11 mouse cellular contexts compared by ENCODE assay signal in the genomic region with DNA sequence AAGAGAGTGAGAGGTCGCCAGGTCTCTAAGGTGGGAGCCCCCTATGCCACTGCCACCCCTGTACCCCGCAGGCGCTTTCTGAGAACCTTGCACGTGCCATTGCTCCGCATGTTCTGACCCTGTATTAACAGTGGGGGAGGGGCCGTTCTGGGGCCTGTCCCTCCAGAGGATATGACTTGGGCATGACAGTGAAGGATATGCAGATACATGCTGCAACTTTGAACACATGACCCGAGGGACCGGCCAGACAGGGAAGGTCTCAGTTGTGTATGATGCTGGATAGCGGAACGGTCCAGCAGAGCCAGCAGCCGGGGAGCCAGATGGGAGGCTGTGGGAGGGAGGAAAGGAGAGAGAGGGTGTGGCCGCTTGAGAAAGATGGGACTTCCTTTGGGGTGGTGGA. TPM values are rescaled to one million over a fixed set of nuclear protein-coding genes. Genes with fewer than 3 reads are reported as not detected.
DNase-seq lines count a peak whose midpoint lies in the region; ATAC-seq and TF ChIP-seq lines count a peak whose summit lies in the region.
"Had no signal": no experiment of that assay in that cellular context is flagged by ENCODE, and none has a peak within 500 bp of the region (broad histone marks: within the 10 kb centered on the region; RNA-seq: fewer than 3 reads in every experiment).

No protein-coding gene starts in this region.

- no peak for TF ChIP-seq CTCF in E14TG2a.4 (conservative IDR thresholded peaks at IDR 0.05; ENCODE audit: low read length)

- WGBS in stomach, embryonic 16.5 days: 77% methylated on average over 12 of the region's 12 CpGs
- 78% methylated on average over 12 of the region's 12 CpGs for WGBS in hindbrain, embryonic 14.5 days

- DNase-seq in kidney, postnatal 4 days: peak; percentile 22 to 34
- DNase-seq in kidney, adult 18-20 months: no peak
- DNase-seq in right cerebral cortex, postnatal 14 days: no peak
- DNase-seq in cerebellum, postnatal 4 days (ENCODE audit: low spot score in 2 of 2): no peak
- no peak for DNase-seq in hindbrain, embryonic 14.5 days (ENCODE audit: low spot score)
- DNase-seq: adrenal gland, postnatal 36 days; kidney, adult 9 months had no signal

- no peaks in the 10 kb centered on the region for H3K9me3 ChIP-seq in E14TG2a.4 (ENCODE audit: low read length)
- no peaks in the 10 kb centered on the region for H3K9me3 ChIP-seq in stomach, embryonic 16.5 days (replicated peaks; ENCODE audit: control insufficient read depth, low read length)
- no peaks in the 10 kb centered on the region for H3K9me3 ChIP-seq in hindbrain, embryonic 14.5 days (ENCODE audit: control insufficient read depth, low read length)
- H3K9me3 ChIP-seq: heart, embryonic 15.5 days had no signal

- peaks cover 46% of the 10 kb centered on the region for H3K36me3 ChIP-seq in E14TG2a.4 (ENCODE audit: insufficient read depth, low read length)
- no peaks in the 10 kb centered on the region for H3K36me3 ChIP-seq in stomach, embryonic 16.5 days (ENCODE audit: control insufficient read depth, insufficient read depth, low read length)
- H3K36me3 ChIP-seq in hindbrain, embryonic 14.5 days (replicated peaks; ENCODE audit: control insufficient read depth, insufficient read depth): no peaks in the 10 kb centered on the region; the same call in 1 of the 2 replicates
- H3K36me3 ChIP-seq: heart, embryonic 15.5 days had no signal

- peak; percentile 74 for ATAC-seq in megakaryocyte, adult 5-6 weeks (ENCODE audit: poor library complexity, severe bottlenecking)
- ATAC-seq in stomach, embryonic 16.5 days (ENCODE audit: insufficient read depth, low FRiP score): 0 out of 2 replicates have a peak, but pooled peaks have one; percentile 49
- no peak for ATAC-seq in hindbrain, embryonic 14.5 days (ENCODE audit: low FRiP score)

- no peak overlapping the region for H3K9ac ChIP-seq in stomach, embryonic 16.5 days (ENCODE audit: low read length)
- no peak overlapping the region for H3K9ac ChIP-seq in hindbrain, embryonic 14.5 days
- H3K9ac ChIP-seq: heart, embryonic 15.5 days had no signal

- H3K4me2 ChIP-seq in stomach, embryonic 16.5 days (ENCODE audit: low read depth, low read length): no peak overlapping the region
- H3K4me2 ChIP-seq in hindbrain, embryonic 14.5 days (replicated peaks): no peak overlapping the region
- H3K4me2 ChIP-seq: heart, embryonic 15.5 days had no signal

- no peak overlapping the region for H3K27ac ChIP-seq in stomach, embryonic 16.5 days (ENCODE audit: low read length)
- no peak overlapping the region for H3K27ac ChIP-seq in hindbrain, embryonic 14.5 days
- H3K27ac ChIP-seq: heart, embryonic 15.5 days had no signal

- peak overlapping the region; percentile 54 for H3K4me3 ChIP-seq in E14TG2a.4 (replicated peaks; ENCODE audit: low read length)
- H3K4me3 ChIP-seq in stomach, embryonic 16.5 days (replicated peaks; ENCODE audit: low read length): no peak overlapping the region
- no peak overlapping the region for H3K4me3 ChIP-seq in hindbrain, embryonic 14.5 days (replicated peaks; ENCODE audit: low read length)
- H3K4me3 ChIP-seq: heart, embryonic 15.5 days had no signal

- H3K27me3 ChIP-seq in E14TG2a.4 (ENCODE audit: insufficient read depth, low read length): no peaks in the 10 kb centered on the region
- no peaks in the 10 kb centered on the region for H3K27me3 ChIP-seq in stomach, embryonic 16.5 days (ENCODE audit: control insufficient read depth, insufficient read depth, low read length)
- no peaks in the 10 kb centered on the region for H3K27me3 ChIP-seq in hindbrain, embryonic 14.5 days (ENCODE audit: control insufficient read depth, insufficient read depth, low read length)
- H3K27me3 ChIP-seq: heart, embryonic 15.5 days had no signal

- H3K4me1 ChIP-seq in E14TG2a.4 (replicated peaks; ENCODE audit: low read depth, low read length): peaks cover 54% of the 10 kb centered on the region
- peaks cover 7% of the 10 kb centered on the region; the same call in 1 of the 2 replicates for H3K4me1 ChIP-seq in stomach, embryonic 16.5 days (ENCODE audit: control insufficient read depth, insufficient read depth, low read length)
- no peaks in the 10 kb centered on the region for H3K4me1 ChIP-seq in hindbrain, embryonic 14.5 days (replicated peaks; ENCODE audit: control insufficient read depth, insufficient read depth, low read length)

RNA-seq across cellular contexts. Expression of a gene that starts 27.1 kb away (rescaled TPM):
- 44.4 and 45.1 TPM in 2 replicates for total RNA-seq in megakaryocyte, adult 5-6 weeks (2015)
- total RNA-seq in megakaryocyte, adult 5-6 weeks (2017): 51.2 and 59.3 TPM in 2 replicates
- 5.6 and 7.0 TPM in 2 replicates for polyA plus RNA-seq in stomach, embryonic 16.5 days (2015; fragmentation: Nextera tagmentation; extraction: Ambion mirVana)
- polyA plus RNA-seq in hindbrain, embryonic 14.5 days (2014; fragmentation: Nextera tagmentation; extraction: Ambion mirVana): 1.2 and 1.5 TPM in 2 replicates

RNA-seq across cellular contexts. Expression of a gene that starts 30.6 kb away (rescaled TPM):
- 3.2 and 4.3 TPM in 2 replicates for total RNA-seq in megakaryocyte, adult 5-6 weeks (2015)
- 3.5 and 6.5 TPM in 2 replicates for total RNA-seq in megakaryocyte, adult 5-6 weeks (2017)
- polyA plus RNA-seq in stomach, embryonic 16.5 days (2015; fragmentation: Nextera tagmentation; extraction: Ambion mirVana): 5.0 and 7.2 TPM in 2 replicates
- polyA plus RNA-seq in hindbrain, embryonic 14.5 days (2014; fragmentation: Nextera tagmentation; extraction: Ambion mirVana): 4.4 and 6.5 TPM in 2 replicates

RNA-seq across cellular contexts. Expression of a gene that starts 50.5 kb away (rescaled TPM):
- 18.6 and 18.8 TPM in 2 replicates for total RNA-seq in megakaryocyte, adult 5-6 weeks (2015)
- 19.9 and 22.0 TPM in 2 replicates for total RNA-seq in megakaryocyte, adult 5-6 weeks (2017)
- 8.0 and 8.3 TPM in 2 replicates for polyA plus RNA-seq in stomach, embryonic 16.5 days (2015; fragmentation: Nextera tagmentation; extraction: Ambion mirVana)
- polyA plus RNA-seq in hindbrain, embryonic 14.5 days (2014; fragmentation: Nextera tagmentation; extraction: Ambion mirVana): 8.4 and 8.5 TPM in 2 replicates

Comparison
In these comparisons a context has a peak if more than half of its experiments do, and no peak if none do; other contexts are left out.
1. DNase-seq: peak in kidney, postnatal 4 days (2 of 2); none in kidney, adult 18-20 months (single experiment), right cerebral cortex, postnatal 14 days (single experiment), cerebellum, postnatal 4 days (0 of 2) and hindbrain, embryonic 14.5 days (single experiment).